Mouse (Mus musculus) retina, adult 2 months (tissue): ENCODE measurements around the gene Bak1.
"Not testable (repeated sequence)": the region's sequence is repeated elsewhere in the genome, so short reads cannot be mapped to it uniquely, and the experiment has no call there.

ENCODE experiments used
- DNase-seq: peaks from one replicate; pipeline ENCODE4 v3.0.0-alpha.2; 2012; ENCODE audit warnings: low read depth, low spot score

Gene Bak1

GRCm38 (mm10) chr17:26981050-26981449, 47.8 kb downstream of the Bak1 start:
- no peak for DNase-seq

- DNase-seq: no peak
Measured at GRCm38 (mm10) chr17:26979426-26979825, 49.4 kb downstream of the Bak1 start.

GRCm38 (mm10) chr17:26977354-26977753, 51.5 kb downstream of the Bak1 start:
- not testable (repeated sequence) for DNase-seq

GRCm38 (mm10) chr17:26975415-26975814, 53.4 kb downstream of the Bak1 start:
- no peak for DNase-seq

GRCm38 (mm10) chr17:26974547-26974946, 54.3 kb downstream of the Bak1 start:
- no peak for DNase-seq

- DNase-seq: peak; percentile 84
Measured at GRCm38 (mm10) chr17:26972703-26973574, 55.9 kb downstream of the Bak1 start, which contains the start of gene Zbtb9. TSS of gene Zbtb9 (plus strand) at chr17:26973167.

- no peak for DNase-seq
Measured at GRCm38 (mm10) chr17:26972107-26972506, 56.7 kb downstream of the Bak1 start.

GRCm38 (mm10) chr17:26971247-26971905, 57.4 kb downstream of the Bak1 start:
- no peak for DNase-seq

- DNase-seq: no peak
Measured at GRCm38 (mm10) chr17:26970221-26970620, 58.6 kb downstream of the Bak1 start.
